Mouse (Mus musculus) kidney, embryonic 15.5 days (tissue): ENCODE measurements at regions not wholly inside any gene's neighbourhood (a gene's known extent, or its start where the extent isn't known, plus 50 kb on each side); places are given as distances from the start of the nearest gene placed in this dataset.

ENCODE experiments used
- ATAC-seq: fragments of 200-750 bp; cut with Nextera tagmentation; replicated peaks from 2 replicates; pipeline ENCODE4 v1.8.0; 2017; ENCODE audit warnings: moderate TSS enrichment; ENCODE audit not compliant: low FRiP score
- H3K27ac ChIP-seq: fragments of 300-500 bp; sonication (generic); 2 replicates; pipeline ENCODE4 v1.5.1; 2015; ENCODE audit warnings: mild to moderate bottlenecking, inconsistent platforms
- H3K27me3 ChIP-seq: fragments of 300-500 bp; sonication (generic); 2 replicates; pipeline ENCODE4 v1.6.1; 2015; ENCODE audit warnings: inconsistent platforms
- H3K36me3 ChIP-seq: fragments of 300-500 bp; sonication (generic); 2 replicates; pipeline ENCODE4 v1.6.1; 2015; ENCODE audit warnings: inconsistent platforms
- H3K4me1 ChIP-seq: fragments of 300-500 bp; sonication (generic); 2 replicates; pipeline ENCODE4 v1.6.1; 2015; ENCODE audit warnings: inconsistent platforms
- H3K4me2 ChIP-seq: fragments of 300-500 bp; sonication (generic); 2 replicates; pipeline ENCODE4 v1.6.1; 2015; ENCODE audit warnings: moderate library complexity, mild to moderate bottlenecking, inconsistent platforms
- H3K4me3 ChIP-seq: fragments of 300-500 bp; sonication (generic); replicated peaks from 2 replicates; pipeline ENCODE4 v1.5.1; 2015; ENCODE audit warnings: mild to moderate bottlenecking, inconsistent platforms
- H3K9ac ChIP-seq: fragments of 300-500 bp; sonication (generic); 2 replicates; pipeline ENCODE4 v1.6.1; 2015; ENCODE audit warnings: mild to moderate bottlenecking, inconsistent platforms
- H3K9me3 ChIP-seq: fragments of 300-500 bp; sonication (generic); replicated peaks from 2 replicates; pipeline ENCODE4 v1.6.1; 2016; ENCODE audit warnings: inconsistent platforms
- WGBS: fragments of 180-500 bp; shearing (Covaris S2); methylation state at CpG from one replicate; pipeline ENCODE4 v1.1.7; 2015; ENCODE audit warnings: mixed read lengths; 5-methylcytosine and 5-hydroxymethylcytosine counted together

GRCm38 (mm10) chr15:63692491-63693295 lies 152.3 kb downstream of the Gsdmc2 start:
- no peak overlapping the region for H3K4me2 ChIP-seq
- 0 out of 2 replicates have a peak, but pooled peaks cover 4% of the 10 kb centered on the region for H3K4me1 ChIP-seq
- no peak for ATAC-seq
- 62% methylated on average over 9 of the region's 9 CpGs for WGBS
- H3K27me3 ChIP-seq: no peaks in the 10 kb centered on the region
- H3K4me3 ChIP-seq: no peak overlapping the region
- no peak overlapping the region for H3K27ac ChIP-seq
- no peaks in the 10 kb centered on the region for H3K36me3 ChIP-seq
- no peaks in the 10 kb centered on the region for H3K9me3 ChIP-seq
- H3K9ac ChIP-seq: no peak overlapping the region

- no peak overlapping the region for H3K4me3 ChIP-seq
- peak; percentile 64; the same call in 1 of the 2 replicates for ATAC-seq
- H3K4me1 ChIP-seq: 0 out of 2 replicates have a peak, but pooled peaks cover 4% of the 10 kb centered on the region
- no peak overlapping the region for H3K9ac ChIP-seq
- H3K4me2 ChIP-seq: no peak overlapping the region
- H3K36me3 ChIP-seq: no peaks in the 10 kb centered on the region
- H3K9me3 ChIP-seq: no peaks in the 10 kb centered on the region
- 47% methylated on average over 5 of the region's 5 CpGs for WGBS
- no peak overlapping the region for H3K27ac ChIP-seq
- H3K27me3 ChIP-seq: no peaks in the 10 kb centered on the region
Measured at GRCm38 (mm10) chr15:63689788-63690575, 155.0 kb downstream of the Gsdmc2 start.

GRCm38 (mm10) chr15:63687852-63688251 lies 157.1 kb downstream of the Gsdmc2 start:
- Histone ChIP-seq H3K36me3 (no peaks in the 10 kb centered on the region), H3K4me3 (no peak overlapping the region), H3K4me1 (0 out of 2 replicates have a peak, but pooled peaks cover 4% of the 10 kb centered on the region), H3K27ac (no peak overlapping the region), H3K9ac (no peak overlapping the region), H3K9me3 (no peaks in the 10 kb centered on the region), H3K4me2 (no peak overlapping the region), H3K27me3 (no peaks in the 10 kb centered on the region)
- WGBS: 100% methylated on average over 1 of the region's 1 CpGs
- no peak for ATAC-seq

DNA sequence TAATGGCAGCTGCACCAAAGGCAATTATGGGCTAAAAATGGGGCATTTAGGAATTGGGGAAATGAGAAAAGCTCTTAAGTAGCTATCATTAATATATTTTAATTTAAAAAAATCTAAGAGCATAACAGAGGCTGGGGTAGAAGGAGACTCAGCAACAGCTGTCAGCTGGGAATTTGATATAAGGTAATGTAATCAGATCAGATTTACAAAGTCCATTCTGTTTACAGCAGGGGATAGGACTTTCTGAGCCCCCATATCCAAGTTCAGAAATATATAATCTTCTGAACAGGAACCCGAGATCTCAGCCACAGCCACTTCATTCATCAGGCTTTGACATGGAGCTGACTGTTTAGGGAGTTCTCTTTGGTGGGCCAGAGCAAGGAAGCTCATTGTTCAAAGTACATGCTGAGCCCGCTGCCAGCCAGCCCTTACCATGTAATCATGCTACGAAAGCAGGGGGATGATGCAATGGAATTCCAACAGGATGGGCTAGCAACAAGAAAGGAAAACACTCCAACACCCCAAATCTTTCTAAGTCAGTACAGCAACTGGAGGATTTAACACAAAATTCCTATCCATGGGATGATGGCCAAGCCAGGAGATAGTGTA lies 157.9 kb downstream of the Gsdmc2 start:
- H3K27ac ChIP-seq: no peak overlapping the region
- WGBS: 69% methylated on average over 3 of the region's 3 CpGs
- H3K9me3 ChIP-seq: no peaks in the 10 kb centered on the region
- no peaks in the 10 kb centered on the region for H3K36me3 ChIP-seq
- no peak for ATAC-seq
- no peak overlapping the region for H3K4me3 ChIP-seq
- H3K27me3 ChIP-seq: no peaks in the 10 kb centered on the region
- no peak overlapping the region for H3K4me2 ChIP-seq
- H3K9ac ChIP-seq: no peak overlapping the region
- 0 out of 2 replicates have a peak, but pooled peaks cover 4% of the 10 kb centered on the region for H3K4me1 ChIP-seq

DNA sequence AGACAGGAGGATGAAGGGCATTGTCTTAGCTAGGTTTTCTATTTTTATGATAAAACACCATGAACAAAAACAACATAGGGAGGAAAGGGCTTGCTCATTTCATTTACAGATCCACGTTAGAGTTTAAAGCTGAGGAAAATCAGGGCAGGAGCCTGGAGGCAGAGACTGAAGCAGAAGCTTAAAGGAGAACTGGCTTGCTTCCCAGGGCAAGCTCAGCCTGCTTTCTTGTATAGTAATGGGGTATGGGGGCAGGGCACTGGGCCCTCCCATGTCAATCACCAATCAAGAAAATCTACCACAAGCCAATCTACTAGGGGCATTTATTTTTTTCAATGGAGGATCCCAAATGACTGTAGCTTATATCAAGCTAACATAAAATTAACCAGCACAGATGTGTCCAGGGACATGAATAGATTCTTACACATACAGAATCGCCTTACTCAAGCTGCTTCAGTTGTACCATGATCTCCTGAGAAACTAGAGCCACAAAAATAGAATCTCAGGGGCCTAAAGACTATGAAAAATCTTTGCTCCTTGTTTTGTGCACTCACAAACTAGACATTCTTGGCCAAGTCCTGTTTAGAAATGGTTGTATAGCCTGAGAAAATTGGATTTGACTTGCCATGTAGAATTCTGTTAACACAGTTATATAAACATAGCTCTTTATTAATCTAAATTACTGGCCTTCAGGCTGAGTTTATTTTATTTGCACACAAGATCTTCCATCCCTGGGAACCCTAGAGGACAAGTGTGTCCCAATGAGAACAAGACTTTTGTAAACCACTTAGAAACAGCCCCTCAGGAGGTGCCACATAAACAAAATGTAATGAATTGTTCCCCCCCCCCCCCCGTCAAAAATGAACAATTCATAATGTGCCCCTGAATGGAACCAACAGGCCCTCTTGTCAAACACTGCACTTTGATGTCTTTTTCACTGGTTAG lies 164.7 kb downstream of the Gsdmc2 start:
- no peak overlapping the region for H3K4me3 ChIP-seq
- ATAC-seq: no peak
- H3K4me1 ChIP-seq: no peaks in the 10 kb centered on the region
- no peaks in the 10 kb centered on the region for H3K27me3 ChIP-seq
- H3K27ac ChIP-seq: no peak overlapping the region
- H3K9me3 ChIP-seq: no peaks in the 10 kb centered on the region
- no peaks in the 10 kb centered on the region for H3K36me3 ChIP-seq
- no peak overlapping the region for H3K4me2 ChIP-seq
- no peak overlapping the region for H3K9ac ChIP-seq
- WGBS: 74% methylated on average over 3 of the region's 3 CpGs

DNA sequence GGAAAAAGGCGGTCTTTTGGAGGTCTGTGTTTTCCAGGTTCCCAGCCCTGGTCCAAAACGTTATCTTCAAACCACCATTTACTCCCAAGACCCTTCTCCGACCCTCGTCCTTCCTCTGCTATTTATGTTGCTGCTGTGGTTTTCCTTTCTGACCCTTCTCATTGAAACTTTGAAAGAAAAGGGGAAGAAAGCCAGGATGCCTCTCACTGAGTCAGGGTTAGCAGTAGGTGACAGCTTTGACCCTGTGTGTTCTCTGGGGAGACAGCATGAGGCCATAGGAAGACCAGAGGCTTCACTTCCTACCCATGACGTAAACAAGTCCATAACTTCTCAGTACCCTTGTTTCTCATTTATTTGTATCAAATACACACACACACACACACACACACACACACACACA lies 166.1 kb downstream of the Gsdmc2 start:
- no peak overlapping the region for H3K4me3 ChIP-seq
- no peaks in the 10 kb centered on the region for H3K4me1 ChIP-seq
- H3K27ac ChIP-seq: no peak overlapping the region
- H3K27me3 ChIP-seq: no peaks in the 10 kb centered on the region
- no peaks in the 10 kb centered on the region for H3K9me3 ChIP-seq
- no peak overlapping the region for H3K4me2 ChIP-seq
- WGBS: 67% methylated on average over 5 of the region's 5 CpGs
- H3K36me3 ChIP-seq: no peaks in the 10 kb centered on the region
- no peak overlapping the region for H3K9ac ChIP-seq
- no peak for ATAC-seq

DNA sequence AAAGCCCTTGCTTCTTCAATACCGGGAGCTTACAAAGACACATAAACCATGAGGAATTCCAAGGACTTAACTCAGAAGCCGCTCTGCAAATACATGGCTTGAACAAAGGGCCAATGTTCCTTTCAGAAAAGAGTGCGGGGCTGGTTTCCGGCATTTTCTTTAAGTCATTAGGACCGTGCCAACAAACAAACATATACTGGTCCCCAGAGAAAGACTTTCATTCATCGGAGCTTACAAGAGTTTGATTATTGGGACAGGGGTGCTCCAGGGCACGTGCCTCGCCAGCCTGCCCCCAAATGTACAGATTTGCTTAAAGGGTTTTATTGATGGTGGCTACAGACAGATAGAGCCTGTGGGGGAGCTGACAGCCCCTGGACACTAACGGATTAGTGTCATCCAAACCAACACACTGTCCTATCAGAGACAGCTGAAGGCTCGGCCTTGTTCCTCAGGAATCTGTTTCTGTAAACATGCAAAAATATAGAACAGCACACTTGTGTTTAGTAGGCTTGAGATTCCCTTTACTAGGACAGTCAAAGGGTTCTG lies 169.4 kb downstream of the Gsdmc2 start:
- Histone ChIP-seq H3K27ac (no peak overlapping the region), H3K4me3 (no peak overlapping the region), H3K4me2 (no peak overlapping the region), H3K27me3 (no peaks in the 10 kb centered on the region), H3K36me3 (no peaks in the 10 kb centered on the region), H3K4me1 (no peaks in the 10 kb centered on the region), H3K9me3 (no peaks in the 10 kb centered on the region), H3K9ac (no peak overlapping the region)
- no peak for ATAC-seq
- WGBS: 82% methylated on average over 10 of the region's 10 CpGs

- Histone ChIP-seq H3K4me1 (no peaks in the 10 kb centered on the region), H3K9me3 (no peaks in the 10 kb centered on the region), H3K27me3 (no peaks in the 10 kb centered on the region), H3K4me2 (no peak overlapping the region), H3K36me3 (no peaks in the 10 kb centered on the region), H3K4me3 (no peak overlapping the region), H3K9ac (no peak overlapping the region), H3K27ac (no peak overlapping the region)
- ATAC-seq: no peak
- WGBS: 91% methylated on average over 5 of the region's 5 CpGs
Measured at GRCm38 (mm10) chr15:63674404-63674803, 170.6 kb downstream of the Gsdmc2 start.

DNA sequence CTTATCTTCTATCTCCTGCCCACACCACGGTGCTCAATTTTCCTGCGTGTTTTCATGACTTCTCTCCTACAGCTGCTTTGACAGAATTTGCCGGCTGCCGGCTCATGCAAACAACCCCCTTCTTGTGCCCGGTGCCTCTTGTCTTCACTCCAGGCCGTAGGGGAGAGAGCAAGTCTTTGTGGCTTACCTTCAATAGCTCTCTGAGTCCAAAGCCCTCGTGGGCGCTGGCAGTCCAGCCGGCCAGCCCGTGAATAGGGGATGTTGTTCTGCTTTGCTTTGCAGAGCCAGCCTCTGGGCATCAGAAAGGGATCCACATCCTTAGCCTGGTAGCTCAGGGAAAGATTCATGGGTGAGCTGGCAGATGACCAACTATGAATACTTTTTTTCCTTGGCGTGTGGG lies 173.9 kb downstream of the Gsdmc2 start:
- 73% methylated on average over 11 of the region's 11 CpGs for WGBS
- Histone ChIP-seq H3K36me3 (no peaks in the 10 kb centered on the region), H3K9me3 (no peaks in the 10 kb centered on the region)

DNA sequence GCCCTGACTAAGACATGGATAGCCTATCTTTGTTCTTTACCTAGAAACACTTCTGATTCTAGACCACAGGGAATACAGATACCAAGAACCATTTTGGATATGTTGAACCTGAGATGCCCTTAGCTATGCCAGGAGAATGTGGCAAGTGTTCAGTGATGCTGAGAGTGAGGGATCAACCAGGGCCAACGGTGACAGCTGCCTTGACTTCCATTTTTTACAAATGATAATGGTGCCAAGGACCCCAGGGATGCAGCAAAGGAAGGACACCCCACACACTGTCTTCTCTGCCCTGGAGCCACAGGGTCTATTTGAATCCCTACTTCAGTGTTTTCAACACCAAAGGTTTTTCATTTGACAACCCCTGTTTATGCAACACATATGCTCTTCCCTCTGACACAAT lies 174.4 kb downstream of the Gsdmc2 start:
- Histone ChIP-seq H3K27ac (no peak overlapping the region), H3K27me3 (no peaks in the 10 kb centered on the region), H3K4me3 (no peak overlapping the region), H3K4me2 (no peak overlapping the region), H3K36me3 (no peaks in the 10 kb centered on the region), H3K9ac (no peak overlapping the region), H3K9me3 (no peaks in the 10 kb centered on the region), H3K4me1 (no peaks in the 10 kb centered on the region)
- 81% methylated on average over 1 of the region's 1 CpGs for WGBS
- ATAC-seq: no peak

More for the DNA sequence above, 173.9 kb downstream of the Gsdmc2 start:
- Histone ChIP-seq H3K27me3 (no peaks in the 10 kb centered on the region), H3K9ac (no peak overlapping the region), H3K4me1 (no peaks in the 10 kb centered on the region), H3K4me2 (no peak overlapping the region), H3K4me3 (no peak overlapping the region), H3K27ac (no peak overlapping the region)
- ATAC-seq: no peak

- H3K27ac ChIP-seq: no peak overlapping the region
- no peaks in the 10 kb centered on the region for H3K27me3 ChIP-seq
- H3K36me3 ChIP-seq: no peaks in the 10 kb centered on the region
- H3K4me2 ChIP-seq: no peak overlapping the region
- H3K4me3 ChIP-seq: no peak overlapping the region
- no peak for ATAC-seq
- H3K9ac ChIP-seq: no peak overlapping the region
- H3K4me1 ChIP-seq: no peaks in the 10 kb centered on the region
- no peaks in the 10 kb centered on the region for H3K9me3 ChIP-seq
- WGBS: 86% methylated on average over 5 of the region's 5 CpGs
Measured at GRCm38 (mm10) chr15:63667536-63667935, 177.4 kb downstream of the Gsdmc2 start.
